In genomic region chr9:57973440-57974066, GRCm38 (mm10) we compare ENCODE assay signal across 1 mouse cellular context.
A peak's percentile ranks its signal among the peaks of the same experiment; 100 is the strongest.
TF ChIP-seq lines count a peak whose summit lies in the region.

No protein-coding gene starts in this region.

TF ChIP-seq in CH12.LX, 34 proteins besides CTCF, POLR2A, EP300 and RAD21 (continued from another document):
- TF ChIP-seq SIN3A (IDR thresholded peaks at IDR 0.05; ENCODE audit: low read length) (peak; percentile 79; the same call in 1 of the 2 replicates), ZNF384 (IDR thresholded peaks at IDR 0.05; ENCODE audit: low read depth, low read length) (peak; percentile 97), MYC (IDR thresholded peaks at IDR 0.05; ENCODE audit: low read depth, low read length) (peak; percentile 34; the same call in 1 of the 2 replicates), JUND (conservative IDR thresholded peaks at IDR 0.05; ENCODE audit: low read depth, low read length) (peak; percentile 19; the same call in 1 of the 2 replicates)
